Mouse (Mus musculus): ENCODE results near the gene 4931440F15Rik.
A peak's percentile ranks its signal among the peaks of the same experiment; 100 is the strongest.

The 4931440F15Rik gene

DNA sequence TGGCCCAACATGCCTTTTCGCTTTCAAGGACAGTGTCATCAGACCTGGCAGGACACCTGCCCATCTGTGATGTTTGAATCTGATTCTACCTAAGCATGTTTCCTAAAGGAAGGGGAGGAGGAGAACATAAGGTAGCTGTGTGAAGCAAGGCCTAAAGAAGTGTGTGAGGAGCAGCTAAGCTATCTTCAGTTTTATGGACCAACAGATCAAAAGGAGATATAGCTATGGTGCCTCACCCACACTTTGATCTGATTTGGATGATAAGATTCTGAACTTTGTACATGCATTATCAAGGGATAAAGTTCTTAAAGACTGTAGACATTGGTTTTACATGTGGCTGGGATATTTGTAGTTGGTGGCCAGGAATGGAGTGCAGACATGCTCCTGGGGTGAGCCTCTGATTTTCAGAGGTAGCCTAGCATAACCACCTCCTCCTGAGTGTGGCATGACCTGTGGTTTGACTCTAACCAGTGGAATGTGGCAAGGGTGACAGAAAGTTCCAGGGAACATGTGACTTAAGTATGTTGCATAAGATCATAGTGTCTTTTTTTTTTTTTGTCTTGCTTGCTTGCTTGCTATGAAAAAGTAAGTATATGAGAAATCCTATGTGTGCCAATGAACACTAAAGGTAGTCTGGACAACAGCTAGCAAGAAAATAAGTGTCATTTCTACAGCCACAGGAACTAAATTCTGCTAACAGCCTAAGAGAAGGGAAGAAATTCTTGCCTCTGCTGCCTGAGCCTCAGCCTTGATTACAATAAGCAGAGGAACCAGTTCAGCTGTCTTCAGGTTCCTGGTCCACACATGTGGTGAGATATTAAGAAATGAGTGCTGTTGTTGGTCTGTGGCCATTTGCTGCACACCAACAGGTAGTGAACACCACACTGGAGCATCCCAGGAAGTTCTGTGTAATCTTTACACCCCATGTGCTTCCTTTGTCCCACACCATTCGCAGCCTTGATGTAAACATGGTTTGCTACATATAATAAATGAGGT, 23.7 kb downstream of the 4931440F15Rik start:
- DNase-seq = no peak

- DNase-seq = no peak
Observed at GRCm38 (mm10) chr11:29799839-29800238, 25.6 kb downstream of the 4931440F15Rik start.

DNA sequence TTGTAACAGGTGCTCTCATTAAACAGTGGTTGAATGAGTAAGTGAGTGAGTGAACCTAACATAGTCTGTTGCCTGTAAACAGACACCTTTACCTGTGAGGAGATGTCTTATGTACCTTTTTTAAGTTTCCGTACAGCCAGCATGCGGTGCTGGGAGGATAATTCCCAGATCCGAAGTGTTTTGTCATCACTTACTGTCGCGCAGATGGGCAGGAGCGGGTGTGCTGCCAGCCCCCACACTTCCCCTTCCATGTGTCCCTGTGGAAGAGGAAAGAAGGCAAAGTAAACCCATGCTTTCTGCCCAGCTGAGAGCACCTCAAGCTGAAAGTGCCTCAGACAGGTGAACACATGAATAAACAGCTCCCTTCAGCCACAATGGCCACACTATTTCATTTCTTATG, 30.4 kb downstream of the 4931440F15Rik start:
- no peak for DNase-seq

DNA sequence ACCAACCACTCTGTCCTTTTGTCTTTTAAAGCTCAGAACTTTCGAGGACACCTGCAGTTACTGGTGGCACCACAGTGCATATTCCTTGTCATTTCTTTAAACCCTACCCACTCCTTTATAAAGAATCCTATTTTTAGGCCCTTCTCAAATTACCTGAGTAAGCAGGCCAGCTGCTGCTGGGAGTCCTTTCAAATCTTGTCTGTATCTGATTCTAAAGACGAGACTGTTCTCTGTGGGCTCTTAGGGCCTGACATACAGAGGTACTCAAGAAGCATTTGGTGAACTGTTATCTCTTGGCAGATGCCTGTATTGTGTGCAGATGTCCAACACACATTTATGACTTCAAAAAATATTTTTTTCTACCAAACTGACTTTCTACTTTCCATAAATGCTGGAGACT, 31.0 kb downstream of the 4931440F15Rik start:
- DNase-seq = no peak

DNA sequence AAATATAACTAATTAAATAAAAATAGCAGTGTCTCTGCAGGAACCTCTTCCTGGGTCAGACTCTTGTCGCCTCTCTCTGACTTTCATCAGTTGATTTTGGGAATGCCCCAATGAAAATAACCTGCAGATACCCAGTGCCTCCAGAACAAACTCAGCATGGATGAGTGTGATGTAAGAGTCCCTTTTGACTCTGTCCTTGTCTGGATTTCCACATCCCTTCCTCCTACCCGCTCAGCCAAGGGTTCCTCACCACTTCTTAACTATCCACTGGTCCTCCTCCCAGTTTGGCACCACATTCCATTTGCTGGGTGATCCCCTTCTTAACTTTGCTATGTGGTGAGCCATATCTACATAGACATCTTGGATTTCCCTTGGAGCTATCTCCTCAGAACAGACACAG, 34.7 kb downstream of the 4931440F15Rik start:
- no peak for DNase-seq

GRCm38 (mm10) chr11:29788921-29789638, 36.4 kb downstream of the 4931440F15Rik start:
- DNase-seq = no peak

- no peak for DNase-seq
Observed at GRCm38 (mm10) chr11:29788499-29788898, 37.0 kb downstream of the 4931440F15Rik start.

DNA sequence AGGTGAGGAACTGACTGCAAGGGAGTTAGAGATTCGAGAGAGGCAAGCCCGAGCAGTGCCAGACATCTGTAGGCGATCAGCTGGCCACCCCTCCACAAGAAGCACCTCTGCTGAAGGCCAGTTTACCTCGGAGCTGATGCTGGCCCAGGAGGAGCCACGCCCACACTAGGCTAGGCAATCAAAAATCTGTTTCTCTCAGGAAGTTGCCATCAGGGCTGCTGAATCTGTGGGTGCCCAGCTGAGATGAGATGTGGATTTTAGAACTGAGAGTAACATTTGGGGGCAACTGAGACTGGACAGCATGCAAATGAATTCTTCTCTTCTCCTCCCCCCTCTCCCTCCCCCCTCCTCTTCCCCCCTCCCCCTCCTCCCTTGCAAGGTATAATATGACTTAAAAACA, 38.0 kb downstream of the 4931440F15Rik start:
- no peak for DNase-seq

DNA sequence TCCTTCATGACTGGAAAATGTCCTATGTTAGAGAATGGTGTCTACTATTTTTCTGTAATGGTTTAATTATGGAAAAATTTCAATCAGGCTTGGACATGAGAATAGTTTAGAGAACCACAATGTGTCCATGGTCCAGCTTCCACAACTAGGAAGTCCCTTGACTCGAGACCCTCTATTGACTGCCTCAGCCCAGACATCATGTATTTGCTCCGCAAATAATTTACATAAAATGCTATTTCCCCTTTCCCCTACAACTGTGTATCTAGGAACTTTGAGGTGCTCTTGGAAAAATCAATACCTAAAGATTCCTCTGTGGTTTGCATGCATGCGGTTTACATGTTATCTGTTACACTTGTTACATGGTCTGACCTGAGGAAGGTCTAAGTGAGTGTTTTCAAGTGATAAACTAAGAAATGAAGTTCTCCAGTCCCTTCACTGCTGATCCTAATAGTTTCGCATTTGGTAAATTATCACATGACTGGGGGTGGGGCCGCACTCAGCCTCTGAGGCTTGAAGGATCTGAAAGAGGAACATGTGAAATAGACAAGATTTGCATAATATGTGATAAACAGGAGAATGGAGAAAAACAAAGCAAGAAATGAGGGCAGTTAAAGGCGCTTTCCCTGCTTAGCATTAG, 38.8 kb downstream of the 4931440F15Rik start:
- DNase-seq = no peak

DNA sequence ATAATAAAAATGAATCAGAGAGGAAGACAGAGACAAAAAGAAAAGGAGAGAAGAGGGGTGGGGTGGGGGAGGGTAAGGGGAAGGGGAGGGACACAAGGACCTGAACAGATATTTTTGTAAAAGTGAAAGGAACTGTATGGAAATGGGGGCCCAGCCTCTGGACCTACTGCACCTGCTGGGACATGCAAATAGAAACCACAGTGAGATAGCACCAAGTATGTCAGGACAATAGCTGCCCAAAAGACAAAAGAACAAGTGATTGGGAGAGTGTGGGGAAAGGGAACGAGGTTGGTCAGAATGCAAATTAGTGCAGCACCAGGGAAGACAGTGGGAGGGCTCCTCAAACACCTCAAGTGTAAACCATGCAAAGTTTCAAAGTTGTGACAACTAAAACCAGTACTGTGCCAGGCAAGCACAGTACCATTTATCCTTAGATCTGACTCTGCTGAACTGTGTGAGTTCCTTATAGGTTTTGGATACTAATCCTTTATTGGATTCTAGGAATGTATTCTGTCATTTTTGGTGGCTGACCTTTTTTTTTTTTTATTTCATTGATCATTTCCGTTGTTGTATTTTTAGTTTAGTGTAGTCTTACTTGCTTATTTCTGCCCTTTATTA, 46.0 kb downstream of the 4931440F15Rik start:
- no peak for DNase-seq

DNA sequence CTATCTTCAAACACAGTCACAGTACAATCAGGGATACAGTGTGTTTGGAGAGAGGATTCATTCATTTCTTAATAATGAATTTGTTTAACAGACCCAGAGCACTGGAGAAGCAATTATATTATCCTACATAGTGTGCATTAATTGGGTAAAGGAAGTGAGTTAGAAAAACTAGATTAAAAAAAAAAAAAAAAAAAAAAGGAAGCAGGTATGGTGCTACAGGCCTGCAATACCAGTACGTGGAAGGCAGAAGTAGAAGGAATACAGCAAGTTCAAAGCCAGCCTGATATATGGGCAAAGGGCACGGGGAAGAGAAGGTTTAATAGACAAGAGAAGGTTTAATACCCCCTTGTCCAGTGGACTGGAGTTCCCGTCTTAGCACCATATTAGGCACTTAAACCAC, 46.5 kb downstream of the 4931440F15Rik start:
- DNase-seq = no peak

GRCm38 (mm10) chr11:29777964-29778363, 47.5 kb downstream of the 4931440F15Rik start:
- no peak for DNase-seq

DNA sequence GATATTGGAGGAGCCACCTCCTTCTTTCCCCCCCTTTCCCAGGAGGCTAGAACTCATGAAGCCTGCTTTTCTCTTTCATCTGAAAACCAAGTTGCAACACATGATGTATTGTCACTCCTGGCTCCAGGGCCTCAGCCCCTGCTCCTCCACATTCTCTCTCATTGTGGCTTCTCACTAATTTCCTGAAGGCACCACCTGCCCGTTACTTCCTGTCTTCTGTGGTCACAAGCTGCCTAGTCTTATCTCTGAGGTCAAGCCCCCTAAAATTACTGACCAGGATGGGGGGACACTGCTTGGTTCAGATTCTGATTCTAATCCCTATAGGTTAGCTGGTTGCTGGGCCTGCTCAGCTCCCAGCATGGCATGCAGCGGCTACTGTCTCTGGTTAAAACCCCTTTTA, 50.7 kb downstream of the 4931440F15Rik start:
- no peak for DNase-seq

GRCm38 (mm10) chr11:29774296-29774695, 51.2 kb downstream of the 4931440F15Rik start:
- peak; percentile 44 for DNase-seq
